ENCODE assay signal across 9 mouse cellular contexts in the genomic region with DNA sequence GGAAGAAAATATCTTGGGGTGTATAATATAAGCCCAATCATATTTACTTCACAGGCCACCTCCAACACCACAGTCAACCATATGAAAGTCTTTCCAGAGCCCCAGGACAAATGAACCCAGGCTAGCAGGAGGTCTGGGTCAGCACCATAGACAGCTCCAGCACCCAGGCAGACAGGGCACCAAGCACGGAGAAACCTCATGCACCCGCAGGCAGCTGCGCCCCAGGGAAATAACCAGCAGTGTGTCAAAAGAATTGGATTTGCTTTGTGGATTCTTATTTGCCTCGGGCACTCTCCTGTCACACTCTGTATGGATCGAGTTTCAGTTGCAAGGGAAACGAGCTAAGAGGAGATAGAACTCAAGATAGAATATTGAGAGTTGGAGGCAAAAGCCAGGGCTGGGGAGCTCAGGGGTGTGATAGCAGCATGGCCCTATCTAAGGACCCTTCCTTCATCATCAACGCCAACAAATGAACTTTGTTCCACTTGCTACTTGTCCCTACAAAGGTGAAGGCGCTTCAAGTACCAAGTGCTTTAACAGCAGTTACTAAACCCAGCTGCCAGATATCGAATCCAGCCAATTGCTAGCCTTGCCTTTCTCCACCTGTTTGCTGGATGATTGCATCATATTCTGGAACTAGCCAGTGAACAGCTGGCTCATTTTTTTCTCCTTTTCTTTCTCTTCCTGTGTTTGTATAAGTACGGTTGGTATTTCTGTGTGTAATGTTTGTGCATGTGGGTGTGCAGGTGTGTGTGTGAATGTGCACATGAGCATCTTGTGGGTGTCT. TPM values are rescaled to one million over a fixed set of nuclear protein-coding genes. Genes with fewer than 3 reads are reported as not detected.
DNase-seq lines count a peak whose midpoint lies in the region; TF ChIP-seq lines count a peak whose summit lies in the region.
"Had no signal": no experiment of that assay in that cellular context is flagged by ENCODE, and none has a peak within 500 bp of the region (broad histone marks: within the 10 kb centered on the region; RNA-seq: fewer than 3 reads in every experiment).

No protein-coding gene starts in this region.

- no peak for TF ChIP-seq CTCF in brain, embryonic 14.5 days (IDR thresholded peaks at IDR 0.05; ENCODE audit: borderline replicate concordance, extremely low read depth, insufficient read depth, insufficient read length)

- TF ChIP-seq POLR2A in brain, embryonic 14.5 days (IDR thresholded peaks at IDR 0.05; ENCODE audit: borderline replicate concordance, extremely low read depth, insufficient read depth, insufficient read length, poor library complexity, severe bottlenecking): no peak

- DNase-seq in heart, postnatal 4 days: peak; percentile 55
- DNase-seq in heart, adult 8-10 months (ENCODE audit: low spot score): no peak
- peak; percentile 46 for DNase-seq in ES-CJ7 (ENCODE audit: low read depth, low spot score)
- peak; percentile 20 for DNase-seq in brain, embryonic 14.5 days (ENCODE audit: low read depth)
- DNase-seq in lung, postnatal 14 days: peak; percentile 8
- DNase-seq in cerebellum, adult 11-12 months: no peak
- no peak for DNase-seq in right cerebral cortex, postnatal 10 days (ENCODE audit: low spot score in 2 of 2)
- DNase-seq in thymus, postnatal 14 days: no peak

RNA-seq across cellular contexts. Expression of a gene that starts 27.7 kb away (rescaled TPM):
- not detected for total RNA-seq in heart, postnatal 4 days (2021)
- total RNA-seq in heart, adult 8-10 months (2022): not detected
- 0.22 and 0.28 TPM in 2 replicates for polyA plus RNA-seq in brain, embryonic 14.5 days (2012; rRNA removed)
- polyA plus RNA-seq: neural tube, embryonic 12.5 days had no signal

Comparison
In these comparisons a context has a peak if more than half of its experiments do, and no peak if none do; other contexts are left out.
1. DNase-seq: peak in heart, postnatal 4 days (single experiment), ES-CJ7 (single experiment), brain, embryonic 14.5 days (single experiment) and lung, postnatal 14 days (single experiment); none in heart, adult 8-10 months (single experiment), cerebellum, adult 11-12 months (single experiment), right cerebral cortex, postnatal 10 days (0 of 2) and thymus, postnatal 14 days (single experiment).